Mouse (Mus musculus) hindbrain, embryonic 14.5 days (tissue): ENCODE results near the gene Tmem143. TPM values are rescaled to one million over a fixed set of nuclear protein-coding genes. Genes with fewer than 3 reads are reported as not detected.
A peak's percentile ranks its signal among the peaks of the same experiment; 100 is the strongest.
"Not testable (repeated sequence)": the region's sequence is repeated elsewhere in the genome, so short reads cannot be mapped to it uniquely, and the experiment has no call there.

Experiments
- ATAC-seq: fragments of 200-750 bp; cut with Nextera tagmentation; 2 replicates; pipeline ENCODE4 v1.8.0; 2017; ENCODE audit warnings: moderate number of reproducible peaks, mild to moderate bottlenecking, moderate TSS enrichment, moderate library complexity; ENCODE audit not compliant: low FRiP score
- DNase-seq: peaks from one replicate; pipeline ENCODE4 v3.0.0-alpha.2; 2015; ENCODE audit warnings: low spot score
- H3K27ac ChIP-seq: fragments of 300-500 bp; sonication (generic); 2 replicates; pipeline ENCODE4 v1.5.1; 2014; ENCODE audit warnings: mild to moderate bottlenecking, moderate library complexity
- H3K27me3 ChIP-seq: fragments of 300-500 bp; sonication (generic); 2 replicates; pipeline ENCODE4 v1.6.1; 2014; ENCODE audit warnings: mild to moderate bottlenecking, low read length, mixed read lengths; ENCODE audit not compliant: control insufficient read depth, insufficient read depth
- H3K36me3 ChIP-seq: fragments of 300-500 bp; sonication (generic); replicated peaks from 2 replicates; pipeline ENCODE4 v1.6.1; 2014; ENCODE audit not compliant: control insufficient read depth, insufficient read depth
- H3K4me1 ChIP-seq: fragments of 300-500 bp; sonication (generic); replicated peaks from 2 replicates; pipeline ENCODE4 v1.6.1; 2014; ENCODE audit warnings: antibody characterized with exemption, low read length, mixed read lengths; ENCODE audit not compliant: control insufficient read depth, insufficient read depth
- H3K4me2 ChIP-seq: fragments of 300-500 bp; sonication (generic); replicated peaks from 2 replicates; pipeline ENCODE4 v1.6.1; 2014; ENCODE audit warnings: mild to moderate bottlenecking, moderate library complexity
- H3K4me3 ChIP-seq: fragments of 300-500 bp; sonication (generic); replicated peaks from 2 replicates; pipeline ENCODE4 v1.5.1; 2014; ENCODE audit warnings: mild to moderate bottlenecking, low read length
- H3K9ac ChIP-seq: fragments of 300-500 bp; sonication (generic); 2 replicates; pipeline ENCODE4 v1.6.1; 2014
- H3K9me3 ChIP-seq: fragments of 300-500 bp; sonication (generic); 2 replicates; pipeline ENCODE4 v1.6.1; 2016; ENCODE audit warnings: low read length; ENCODE audit not compliant: control insufficient read depth
- WGBS: fragments of 180-500 bp; shearing (Covaris S2); extraction: QIAGEN DNeasy Blood & Tissue Kit; methylation state at CpG from one replicate; pipeline ENCODE4 v1.1.7; 2014; 5-methylcytosine and 5-hydroxymethylcytosine counted together
- polyA plus RNA-seq: library from polyadenylated mRNA; unstranded; fragments of >200 nt; fragmentation: Nextera tagmentation; extraction: Ambion mirVana; gene quantifications from 2 replicates; pipeline ENCODE4 v1.2.1, GENCODE M21; 2014

Tmem143 gene
- polyA plus RNA-seq, 1 experiment from 2014 or later = 5.6 TPM

- peaks cover 18% of the 10 kb centered on the region for H3K4me1 ChIP-seq
- not testable (repeated sequence) for H3K27ac ChIP-seq, H3K4me3 ChIP-seq, H3K27me3 ChIP-seq, DNase-seq, H3K9ac ChIP-seq, ATAC-seq, H3K9me3 ChIP-seq, H3K4me2 ChIP-seq
- peaks cover 91% of the 10 kb centered on the region for H3K36me3 ChIP-seq
- 94% methylated on average over 1 of the region's 1 CpGs for WGBS
Measured at GRCm38 (mm10) chr7:45878278-45878677, 18.5 kb upstream of the Tmem143 start, which contains the start of gene Grin2d. Gene Grin2d (minus strand): TSS chr7:45878378.

DNA sequence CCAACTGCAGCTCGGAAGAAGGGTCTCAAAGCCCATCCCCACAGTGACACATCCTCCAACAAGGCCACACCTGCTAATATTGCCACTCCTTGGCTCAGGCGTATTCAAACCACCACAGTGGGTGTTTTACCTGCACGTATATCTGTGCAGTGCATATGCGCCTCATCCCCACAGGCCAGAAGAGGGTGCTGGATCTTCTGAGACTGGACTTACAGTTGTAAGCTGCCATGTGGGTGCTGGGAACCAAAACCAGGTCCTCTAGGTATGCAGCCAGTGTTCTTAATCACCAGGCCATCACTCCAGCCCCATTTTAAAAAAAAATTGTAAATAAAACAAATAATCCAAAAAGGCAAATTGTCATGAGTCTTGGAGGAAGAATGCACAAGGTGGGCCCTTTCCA, 16.2 kb upstream of the Tmem143 start:
- 98% methylated on average over 4 of the region's 4 CpGs for WGBS
- no peak for ATAC-seq

DNA sequence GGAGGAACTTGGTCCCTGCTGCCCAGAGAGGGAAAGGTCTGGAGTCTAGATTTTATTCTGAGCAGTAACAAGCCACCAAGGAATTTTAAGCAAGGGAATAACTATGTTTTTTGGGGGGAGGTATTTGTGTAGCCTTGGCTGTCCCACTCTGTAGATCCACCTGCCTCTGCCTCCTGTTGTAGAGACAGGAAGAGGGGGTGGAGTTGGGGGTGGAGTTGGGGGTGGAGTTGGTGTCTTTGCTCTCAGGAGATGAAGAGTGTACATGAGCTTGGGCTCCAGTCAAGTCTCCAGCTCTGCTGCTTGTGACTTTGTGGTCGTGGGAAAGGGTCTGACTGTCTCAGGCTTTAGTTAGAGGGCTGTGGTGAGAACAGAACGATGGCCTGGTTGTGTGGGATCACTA, 15.7 kb upstream of the Tmem143 start:
- no peak overlapping the region for H3K27ac ChIP-seq
- DNase-seq = no peak
- no peaks in the 10 kb centered on the region for H3K9me3 ChIP-seq
- H3K36me3 ChIP-seq = peaks cover 99% of the 10 kb centered on the region
- no peak overlapping the region for H3K4me2 ChIP-seq
- ATAC-seq = no peak
- 96% methylated on average over 2 of the region's 2 CpGs for WGBS
- H3K27me3 ChIP-seq = no peaks in the 10 kb centered on the region
- H3K4me3 ChIP-seq = no peak overlapping the region
- H3K9ac ChIP-seq = no peak overlapping the region
- H3K4me1 ChIP-seq = no peaks in the 10 kb centered on the region

More for the DNA sequence above, 16.2 kb upstream of the Tmem143 start:
- H3K9me3 ChIP-seq = no peaks in the 10 kb centered on the region
- H3K36me3 ChIP-seq = peaks cover 99% of the 10 kb centered on the region
- H3K4me2 ChIP-seq = no peak overlapping the region
- no peaks in the 10 kb centered on the region for H3K4me1 ChIP-seq
- no peak for DNase-seq
- no peak overlapping the region for H3K9ac ChIP-seq
- H3K4me3 ChIP-seq = no peak overlapping the region
- no peak overlapping the region for H3K27ac ChIP-seq
- no peaks in the 10 kb centered on the region for H3K27me3 ChIP-seq

DNA sequence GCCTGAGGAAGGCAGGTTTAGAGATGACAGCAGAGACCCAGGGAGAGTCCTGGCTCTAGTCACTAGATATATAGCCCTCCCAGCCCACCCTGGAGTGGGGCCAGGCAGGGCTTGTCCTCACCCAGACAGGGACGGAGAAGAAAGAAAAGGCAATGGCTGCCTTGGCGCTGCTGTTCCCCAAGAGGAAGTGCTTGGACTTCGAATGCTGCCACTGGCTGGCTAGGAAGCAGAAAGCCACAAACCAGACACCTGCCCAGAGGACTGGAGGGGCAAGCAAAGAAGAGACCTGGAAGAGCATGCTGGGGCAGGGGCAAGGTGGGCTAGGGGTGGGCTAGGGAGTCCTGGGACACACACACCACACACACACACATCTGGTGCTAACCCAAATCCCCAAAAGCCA, 9.5 kb upstream of the Tmem143 start:
- ATAC-seq = no peak
- no peak for DNase-seq
- no peaks in the 10 kb centered on the region for H3K4me1 ChIP-seq
- 59% methylated on average over 3 of the region's 3 CpGs for WGBS
- H3K9me3 ChIP-seq = no peaks in the 10 kb centered on the region
- no peak overlapping the region for H3K9ac ChIP-seq
- H3K27me3 ChIP-seq = no peaks in the 10 kb centered on the region
- no peak overlapping the region for H3K4me2 ChIP-seq
- H3K4me3 ChIP-seq = no peak overlapping the region
- no peak overlapping the region for H3K27ac ChIP-seq
- H3K36me3 ChIP-seq = peaks cover 38% of the 10 kb centered on the region

DNA sequence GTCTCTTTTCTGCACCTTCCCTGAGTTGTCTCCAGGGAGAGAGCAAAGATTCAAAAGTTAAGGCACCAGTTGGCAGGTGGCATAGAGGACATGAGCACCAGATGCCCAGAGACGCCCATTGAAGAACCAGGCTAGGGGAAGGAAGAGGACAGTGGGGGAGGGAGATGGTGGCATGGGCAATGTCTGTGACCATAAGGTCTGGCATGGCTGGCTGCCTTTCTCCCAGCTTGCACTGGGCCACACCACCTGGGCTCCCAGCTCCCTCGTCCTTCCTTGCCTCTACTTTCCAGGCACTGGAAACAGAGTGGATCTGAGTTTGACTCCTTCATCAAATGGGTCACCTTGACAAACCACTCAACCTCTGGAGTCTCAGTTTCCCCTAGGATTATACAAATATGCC, 4.1 kb upstream of the Tmem143 start:
- no peaks in the 10 kb centered on the region for H3K36me3 ChIP-seq
- WGBS = 81% methylated on average over 2 of the region's 2 CpGs
- no peak overlapping the region for H3K9ac ChIP-seq
- H3K27ac ChIP-seq = no peak overlapping the region
- ATAC-seq = no peak
- no peak overlapping the region for H3K4me3 ChIP-seq
- H3K4me2 ChIP-seq = no peak overlapping the region
- H3K9me3 ChIP-seq = no peaks in the 10 kb centered on the region
- H3K4me1 ChIP-seq = peaks cover 7% of the 10 kb centered on the region
- DNase-seq = no peak
- no peaks in the 10 kb centered on the region for H3K27me3 ChIP-seq

DNA sequence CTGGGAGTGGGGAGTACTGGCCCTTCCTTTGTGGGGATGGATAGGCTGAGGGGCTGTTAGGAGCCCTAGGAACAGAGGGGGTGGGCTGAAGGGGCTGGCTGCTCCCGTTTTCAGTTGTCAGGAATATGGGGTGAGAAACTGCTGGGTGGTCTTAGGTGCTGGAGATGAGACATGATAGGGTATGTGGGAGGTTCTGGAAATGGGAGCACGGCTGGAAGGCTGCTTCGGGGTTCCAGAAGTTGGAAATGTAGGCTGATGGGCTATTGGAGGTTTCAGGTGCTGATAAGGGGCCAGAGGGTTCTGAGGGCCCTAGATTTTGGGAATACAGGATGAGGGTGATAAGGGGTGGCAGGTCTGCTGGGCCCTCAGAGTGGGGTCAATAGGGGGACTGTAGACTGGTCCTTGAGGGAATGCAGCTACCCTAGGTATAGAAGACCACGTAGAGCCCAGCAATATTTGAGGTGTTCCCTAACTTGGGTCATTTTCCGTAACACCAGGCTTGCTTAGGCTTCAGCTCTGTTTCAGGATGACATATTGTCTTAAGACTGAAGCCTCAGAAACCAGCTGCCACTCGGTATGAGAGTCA, 717 bp upstream of the Tmem143 start:
- H3K4me1 ChIP-seq = peaks cover 13% of the 10 kb centered on the region
- no peaks in the 10 kb centered on the region for H3K9me3 ChIP-seq
- H3K36me3 ChIP-seq = no peaks in the 10 kb centered on the region
- no peak overlapping the region for H3K27ac ChIP-seq
- DNase-seq (no peak), ATAC-seq (peak; percentile 5; the same call in 1 of the 2 replicates)
- H3K4me2 ChIP-seq = peak overlapping the region; percentile 99
- peak overlapping the region; percentile 52 for H3K4me3 ChIP-seq
- no peaks in the 10 kb centered on the region for H3K27me3 ChIP-seq
- 73% methylated on average over 6 of the region's 6 CpGs for WGBS
- H3K9ac ChIP-seq = no peak overlapping the region

DNA sequence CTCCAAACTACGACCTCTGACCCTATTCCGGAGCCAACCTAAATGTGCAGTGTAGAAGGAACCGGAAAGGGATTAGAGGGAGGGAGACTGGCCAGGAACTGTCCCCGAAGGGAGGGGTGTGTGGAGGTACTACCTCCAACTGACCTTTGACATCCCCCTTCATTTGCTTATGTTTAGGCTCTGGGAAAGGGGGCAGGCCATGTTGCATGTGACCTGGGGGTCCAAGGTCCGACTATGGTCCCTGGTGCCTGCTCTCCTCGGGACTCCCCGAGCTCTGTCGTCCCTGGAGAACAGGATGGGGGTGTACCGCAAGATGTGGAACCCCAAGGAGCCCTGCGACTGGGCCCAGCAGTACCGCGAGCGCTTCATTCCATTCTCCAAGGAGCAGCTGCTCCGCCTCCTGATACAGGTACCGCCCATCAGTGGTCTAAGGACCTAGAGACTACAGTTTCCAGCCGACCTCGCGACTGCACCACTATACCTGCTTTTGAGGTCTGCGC, 567 bp downstream of the Tmem143 start:
- WGBS = 2% methylated on average over 19 of the region's 19 CpGs
- ATAC-seq (peak; percentile 64), DNase-seq (no peak)
- peak overlapping the region; percentile 99 for H3K4me2 ChIP-seq
- H3K9ac ChIP-seq = peak overlapping the region; percentile 71
- no peaks in the 10 kb centered on the region for H3K36me3 ChIP-seq
- H3K9me3 ChIP-seq = no peaks in the 10 kb centered on the region
- H3K27ac ChIP-seq = peak overlapping the region; percentile 77
- no peaks in the 10 kb centered on the region for H3K27me3 ChIP-seq
- peaks cover 13% of the 10 kb centered on the region for H3K4me1 ChIP-seq
- peak overlapping the region; percentile 52 for H3K4me3 ChIP-seq

GRCm38 (mm10) chr7:45898125-45898524, 1.4 kb downstream of the Tmem143 start:
- H3K4me3 ChIP-seq = peak overlapping the region; percentile 52; the same call in 1 of the 2 replicates
- not testable (repeated sequence) for H3K27ac ChIP-seq, H3K9ac ChIP-seq, ATAC-seq, DNase-seq, H3K36me3 ChIP-seq, H3K27me3 ChIP-seq, H3K9me3 ChIP-seq
- peaks cover 13% of the 10 kb centered on the region for H3K4me1 ChIP-seq
- 53% methylated on average over 4 of the region's 4 CpGs for WGBS
- H3K4me2 ChIP-seq = peak overlapping the region; percentile 99

- ATAC-seq = no peak
- Histone ChIP-seq H3K9me3 (no peaks in the 10 kb centered on the region), H3K9ac (no peak overlapping the region), H3K27me3 (no peaks in the 10 kb centered on the region), H3K4me1 (peaks cover 13% of the 10 kb centered on the region), H3K4me3 (no peak overlapping the region), H3K4me2 (no peak overlapping the region), H3K27ac (no peak overlapping the region), H3K36me3 (no peaks in the 10 kb centered on the region)
- WGBS = 57% methylated on average over 5 of the region's 5 CpGs
- DNase-seq = no peak
Measured at GRCm38 (mm10) chr7:45901562-45901961, 4.8 kb downstream of the Tmem143 start.
